Mouse (Mus musculus) midbrain, embryonic 16.5 days (tissue): ENCODE measurements around the gene Il13ra1. TPM values are rescaled to one million over a fixed set of nuclear protein-coding genes. Genes with fewer than 3 reads are reported as not detected.

ENCODE experiments used
- ATAC-seq: fragments of 200-750 bp; cut with Nextera tagmentation; 2 replicates; pipeline ENCODE4 v1.8.0; 2017; ENCODE audit warnings: moderate TSS enrichment
- H3K27ac ChIP-seq: fragments of 300-500 bp; sonication (generic); 2 replicates; pipeline ENCODE4 v1.5.1; 2014; ENCODE audit warnings: mild to moderate bottlenecking, low read length, mixed read lengths
- H3K27me3 ChIP-seq: fragments of 300-500 bp; sonication (generic); 2 replicates; pipeline ENCODE4 v1.6.1; 2014; ENCODE audit warnings: low read depth, low read length, mixed read lengths; ENCODE audit not compliant: control insufficient read depth, insufficient read depth
- H3K36me3 ChIP-seq: fragments of 300-500 bp; sonication (generic); 2 replicates; pipeline ENCODE4 v1.6.1; 2014; ENCODE audit warnings: mild to moderate bottlenecking, low read length, moderate library complexity, mixed read lengths; ENCODE audit not compliant: control insufficient read depth, insufficient read depth
- H3K4me1 ChIP-seq: fragments of 300-500 bp; sonication (generic); 2 replicates; pipeline ENCODE4 v1.6.1; 2014; ENCODE audit warnings: mild to moderate bottlenecking, low read length, mixed read lengths; ENCODE audit not compliant: control insufficient read depth, insufficient read depth
- H3K4me2 ChIP-seq: fragments of 300-500 bp; sonication (generic); 2 replicates; pipeline ENCODE4 v1.6.1; 2014; ENCODE audit warnings: mild to moderate bottlenecking, low read length, mixed read lengths
- H3K4me3 ChIP-seq: fragments of 300-500 bp; sonication (generic); 2 replicates; pipeline ENCODE4 v1.5.1; 2014; ENCODE audit warnings: low read depth, mild to moderate bottlenecking, low read length, moderate library complexity, mixed read lengths
- H3K9ac ChIP-seq: fragments of 300-500 bp; sonication (generic); 2 replicates; pipeline ENCODE4 v1.6.1; 2014; ENCODE audit warnings: low read depth, low read length, mixed read lengths
- H3K9me3 ChIP-seq: fragments of 300-500 bp; sonication (generic); replicated peaks from 2 replicates; pipeline ENCODE4 v1.6.1; 2014; ENCODE audit warnings: mild to moderate bottlenecking, low read length, mixed read lengths; ENCODE audit not compliant: control insufficient read depth, poor library complexity, severe bottlenecking
- WGBS: fragments of 180-500 bp; shearing (Covaris S2); extraction: QIAGEN DNeasy Blood & Tissue Kit; methylation state at CpG from one replicate; pipeline ENCODE4 v1.1.7; 2014; 5-methylcytosine and 5-hydroxymethylcytosine counted together
- polyA plus RNA-seq: library from polyadenylated mRNA; unstranded; fragments of >200 nt; fragmentation: Nextera tagmentation; extraction: Ambion mirVana; gene quantifications from 2 replicates; pipeline ENCODE4 v1.2.1, GENCODE M21; 2015

Gene Il13ra1
- polyA plus RNA-seq, 1 experiment from 2014 or later, result 8.4 TPM

DNA sequence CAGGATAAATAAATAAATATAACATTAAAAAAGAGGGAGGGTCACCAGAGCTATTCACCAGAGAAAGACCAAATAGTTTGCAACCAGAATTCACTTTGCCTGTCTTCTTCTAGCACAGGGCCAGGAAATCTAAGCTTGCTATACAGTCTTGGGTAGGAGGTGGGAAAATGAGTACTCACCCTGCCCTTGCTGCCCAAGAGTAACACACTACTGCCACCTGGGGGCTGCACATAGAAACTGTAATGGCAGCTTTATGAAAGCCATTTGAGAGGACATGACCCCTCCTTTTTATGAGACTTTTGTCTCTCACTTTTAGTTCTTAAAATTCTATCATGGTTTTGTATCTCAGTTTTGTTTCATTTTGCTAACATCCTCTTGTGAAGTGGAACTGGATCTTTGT lies 71.7 kb downstream of the Il13ra1 start:
- Histone ChIP-seq H3K4me2 (no peak overlapping the region), H3K36me3 (no peaks in the 10 kb centered on the region), H3K27ac (no peak overlapping the region), H3K9me3 (no peaks in the 10 kb centered on the region), H3K9ac (no peak overlapping the region), H3K4me3 (no peak overlapping the region), H3K27me3 (no peaks in the 10 kb centered on the region), H3K4me1 (no peaks in the 10 kb centered on the region)
- ATAC-seq, result no peak

GRCm38 (mm10) chrX:36186036-36186435 lies 74.1 kb downstream of the Il13ra1 start:
- no peak overlapping the region for H3K4me3 ChIP-seq
- no peak overlapping the region for H3K4me2 ChIP-seq
- WGBS, result 56% methylated on average over 5 of the region's 5 CpGs
- H3K9me3 ChIP-seq, result no peaks in the 10 kb centered on the region
- no peaks in the 10 kb centered on the region for H3K4me1 ChIP-seq
- H3K27me3 ChIP-seq, result no peaks in the 10 kb centered on the region
- ATAC-seq, result peak; percentile 32
- peak overlapping the region; percentile 67 for H3K27ac ChIP-seq
- H3K9ac ChIP-seq, result no peak overlapping the region
- H3K36me3 ChIP-seq, result no peaks in the 10 kb centered on the region

- no peak overlapping the region for H3K4me3 ChIP-seq
- H3K4me2 ChIP-seq, result no peak overlapping the region
- WGBS, result 24% methylated on average over 6 of the region's 6 CpGs
- H3K27ac ChIP-seq, result peak overlapping the region; percentile 67
- no peaks in the 10 kb centered on the region for H3K36me3 ChIP-seq
- no peak overlapping the region for H3K9ac ChIP-seq
- H3K27me3 ChIP-seq, result no peaks in the 10 kb centered on the region
- no peaks in the 10 kb centered on the region for H3K9me3 ChIP-seq
- H3K4me1 ChIP-seq, result no peaks in the 10 kb centered on the region
- peak; percentile 86 for ATAC-seq
Measured at GRCm38 (mm10) chrX:36186443-36186842, 74.5 kb downstream of the Il13ra1 start.

GRCm38 (mm10) chrX:36193951-36194350 lies 82.0 kb downstream of the Il13ra1 start:
- WGBS, result 18% methylated on average over 6 of the region's 6 CpGs
- Histone ChIP-seq H3K4me2 (peak overlapping the region; percentile 5), H3K27ac (peak overlapping the region; percentile 76), H3K4me1 (peaks cover 22% of the 10 kb centered on the region), H3K9ac (no peak overlapping the region), H3K4me3 (no peak overlapping the region), H3K36me3 (no peaks in the 10 kb centered on the region), H3K27me3 (no peaks in the 10 kb centered on the region), H3K9me3 (no peaks in the 10 kb centered on the region)
- ATAC-seq, result peak; percentile 54

DNA sequence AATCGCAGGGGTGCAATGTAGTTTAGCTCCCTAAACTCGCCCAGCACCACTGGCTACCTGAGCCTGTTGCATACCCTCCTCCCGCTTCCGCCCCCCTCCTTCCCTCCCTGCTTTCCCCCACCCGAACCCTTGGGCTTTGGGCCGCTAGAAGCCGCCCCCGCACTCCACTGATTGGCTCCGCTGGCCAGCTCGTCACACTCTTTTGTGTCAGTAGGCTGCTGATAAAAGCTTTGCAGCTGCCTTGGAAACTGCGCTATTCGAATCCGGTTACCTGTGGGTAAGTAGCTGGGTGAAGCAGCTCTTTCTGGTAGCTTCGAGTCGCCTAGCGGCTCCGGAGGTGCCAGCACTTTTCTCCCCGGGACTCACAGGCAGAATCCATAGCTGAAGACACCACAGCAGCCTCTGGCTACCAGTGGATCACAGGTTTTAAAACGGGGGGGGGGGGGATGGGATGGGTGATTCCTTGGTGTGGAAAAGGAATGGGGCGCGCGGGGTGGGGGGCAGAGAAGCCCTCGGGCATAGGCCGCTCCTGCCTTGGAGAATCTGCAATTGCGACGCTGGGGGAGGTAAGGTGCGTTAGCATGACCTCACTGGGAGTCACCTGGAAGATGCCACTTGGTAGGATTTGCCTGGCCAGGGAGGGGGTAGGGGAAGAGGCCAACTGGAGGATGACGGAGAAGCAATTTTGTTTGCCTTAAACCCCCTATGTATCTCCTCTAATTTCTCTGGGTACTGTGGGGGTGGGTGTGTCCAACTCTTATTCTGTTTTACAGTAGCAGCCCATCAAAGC lies 84.0 kb downstream of the Il13ra1 start, which contains the start of gene Zcchc12:
TSS of gene Zcchc12 (plus strand) at position 169 of the 790 bp plus-strand sequence.
- peak within 1 kb of the TSS; percentile 82 for H3K27ac ChIP-seq
- 20% methylated on average over 25 of the region's 28 CpGs for WGBS
- peaks cover 22% of the 10 kb centered on the region for H3K4me1 ChIP-seq
- H3K9me3 ChIP-seq, result no peaks in the 10 kb centered on the region
- peak within 1 kb of the TSS; percentile 72 for H3K9ac ChIP-seq
- peak within 1 kb of the TSS; percentile 69 for H3K4me2 ChIP-seq
- H3K4me3 ChIP-seq, result peak within 1 kb of the TSS; percentile 50
- H3K27me3 ChIP-seq, result no peaks in the 10 kb centered on the region
- peak; percentile 89 for ATAC-seq
- H3K36me3 ChIP-seq, result no peaks in the 10 kb centered on the region

DNA sequence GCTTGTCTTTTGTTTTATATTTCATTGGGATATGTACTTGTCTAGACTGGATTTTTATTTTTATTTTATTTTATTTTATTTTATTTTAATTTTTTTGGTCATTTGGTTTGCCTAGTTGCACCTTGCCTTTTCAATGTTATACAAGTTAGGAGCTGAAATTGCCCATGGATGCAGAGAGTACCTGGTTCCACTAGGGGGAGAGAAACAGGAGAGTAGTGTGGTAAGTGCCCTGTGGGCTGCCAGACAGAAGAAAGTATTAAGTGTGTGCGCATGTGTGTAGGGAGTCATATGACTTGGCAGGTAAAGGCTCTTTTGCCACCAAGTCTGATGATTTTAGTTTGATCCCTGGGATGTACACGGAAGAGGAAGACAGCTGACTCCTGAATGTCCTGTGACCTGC lies 97.6 kb downstream of the Il13ra1 start:
- H3K4me1 ChIP-seq, result no peaks in the 10 kb centered on the region
- no peaks in the 10 kb centered on the region for H3K27me3 ChIP-seq
- 71% methylated on average over 2 of the region's 2 CpGs for WGBS
- no peaks in the 10 kb centered on the region for H3K9me3 ChIP-seq
- no peak for ATAC-seq
- no peak overlapping the region for H3K27ac ChIP-seq
- H3K9ac ChIP-seq, result no peak overlapping the region
- no peaks in the 10 kb centered on the region for H3K36me3 ChIP-seq
- no peak overlapping the region for H3K4me2 ChIP-seq
- H3K4me3 ChIP-seq, result no peak overlapping the region

DNA sequence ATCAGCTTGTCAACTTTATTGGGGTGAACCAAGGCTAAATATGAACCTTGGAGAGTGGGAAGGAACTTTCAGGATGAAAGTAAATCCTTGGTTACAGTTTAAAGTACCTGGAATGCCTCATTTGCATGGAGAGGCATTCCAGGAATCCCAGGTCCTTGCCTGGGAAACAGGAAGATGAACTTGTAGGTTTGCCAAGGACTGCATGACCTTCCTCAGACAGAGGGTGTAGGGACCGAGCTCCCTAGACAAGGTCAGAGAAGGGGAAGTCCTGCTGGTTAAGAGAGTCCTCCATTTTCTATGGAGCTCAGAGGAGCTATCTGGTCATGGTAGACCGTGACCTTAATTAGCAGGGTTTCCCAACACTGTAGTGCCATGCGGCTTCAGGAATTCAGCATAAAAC lies 99.3 kb downstream of the Il13ra1 start:
- Histone ChIP-seq H3K9ac (no peak overlapping the region), H3K4me2 (no peak overlapping the region), H3K27ac (no peak overlapping the region), H3K9me3 (no peaks in the 10 kb centered on the region), H3K4me3 (no peak overlapping the region), H3K4me1 (no peaks in the 10 kb centered on the region), H3K27me3 (no peaks in the 10 kb centered on the region), H3K36me3 (no peaks in the 10 kb centered on the region)
- 74% methylated on average over 3 of the region's 3 CpGs for WGBS
- ATAC-seq, result no peak

Other genes with a start within 250 kb of the Il13ra1 start
- 12.7 and 16.4 TPM in 2 replicates for gene Dock11, start 223.3 kb upstream of the Il13ra1 start, polyA plus RNA-seq
- 514 and 548 TPM in 2 replicates for gene Zcchc12, start 83.8 kb downstream of the Il13ra1 start, polyA plus RNA-seq
- gene Lonrf3, start 216.2 kb downstream of the Il13ra1 start, polyA plus RNA-seq, result 0.34 and 0.41 TPM in 2 replicates